In the genomic region with DNA sequence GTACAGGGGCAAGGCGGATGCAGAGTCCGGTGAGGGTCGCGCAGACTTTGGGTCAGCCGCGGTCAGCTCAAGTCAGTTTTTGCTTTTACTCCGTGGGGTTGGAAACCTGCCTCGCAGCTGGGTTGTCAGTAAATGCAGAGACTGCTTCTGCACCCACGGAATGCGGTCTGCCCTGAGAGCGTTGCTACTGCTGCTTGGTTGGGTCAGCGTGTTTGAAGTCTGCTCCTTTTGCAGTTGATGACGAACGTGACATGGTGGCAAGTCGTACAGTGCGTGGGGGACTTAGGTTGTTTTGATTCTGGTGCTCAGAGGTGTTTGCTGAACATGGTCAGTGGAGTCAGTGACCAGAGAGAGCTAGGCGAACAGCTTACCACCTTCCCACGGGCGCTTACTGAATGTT, we compare ENCODE assay signal across 8 mouse cellular contexts. TPM values are rescaled to one million over a fixed set of nuclear protein-coding genes. Genes with fewer than 3 reads are reported as not detected.
DNase-seq lines count a peak whose midpoint lies in the region; ATAC-seq and TF ChIP-seq lines count a peak whose summit lies in the region.

No protein-coding gene starts in this region.

- H3K4me3 ChIP-seq in heart, embryonic 12.5 days = peak overlapping the region; percentile 70
- peak overlapping the region; percentile 73 for H3K4me3 ChIP-seq in ES-Bruce4 (ENCODE audit: low read depth, low read length)
- H3K4me3 ChIP-seq in forebrain, embryonic 11.5 days (ENCODE audit: low read depth, low read length) = peak overlapping the region; percentile 84
- H3K4me3 ChIP-seq in liver, embryonic 15.5 days (replicated peaks) = peak overlapping the region; percentile 93

- H3K9ac ChIP-seq in heart, embryonic 12.5 days = peak overlapping the region; percentile 86
- H3K9ac ChIP-seq in ES-Bruce4 (ENCODE audit: low read depth, poor library complexity, severe bottlenecking) = peak overlapping the region; percentile 42
- H3K9ac ChIP-seq in forebrain, embryonic 11.5 days (ENCODE audit: low read length) = peak overlapping the region; percentile 81
- H3K9ac ChIP-seq in liver, embryonic 15.5 days = peak overlapping the region; percentile 88

- peak; percentile 3; the same call in 1 of the 2 replicates for ATAC-seq in heart, embryonic 12.5 days (ENCODE audit: insufficient number of reproducible peaks, low FRiP score)
- ATAC-seq in forebrain, embryonic 11.5 days (replicated peaks; ENCODE audit: low FRiP score) = peak; percentile 47; the same call in 1 of the 2 replicates
- ATAC-seq in liver, embryonic 15.5 days (ENCODE audit: insufficient read depth) = peak; percentile 24

- no peaks in the 10 kb centered on the region for H3K9me3 ChIP-seq in heart, embryonic 12.5 days (replicated peaks)
- no peaks in the 10 kb centered on the region for H3K9me3 ChIP-seq in ES-Bruce4 (replicated peaks; ENCODE audit: control insufficient read depth, insufficient read depth, low read length, poor library complexity, severe bottlenecking)
- H3K9me3 ChIP-seq in forebrain, embryonic 11.5 days (ENCODE audit: control insufficient read depth, low read length) = no peaks in the 10 kb centered on the region
- H3K9me3 ChIP-seq in liver, embryonic 15.5 days (replicated peaks) = no peaks in the 10 kb centered on the region

- TF ChIP-seq POLR2A in ES-Bruce4 (IDR thresholded peaks at IDR 0.05; ENCODE audit: insufficient read depth, low read length) = no peak

- DNase-seq in heart, adult 18-20 months = no peak
- no peak for DNase-seq in forebrain, embryonic 11.5 days (ENCODE audit: low spot score)
- DNase-seq in right cerebral cortex, postnatal 4 days = no peak
- no peak for DNase-seq in left cerebral cortex, postnatal 25 days (ENCODE audit: low spot score in 2 of 2)
- DNase-seq in cerebellum, adult 9-10 months = no peak

- H3K4me1 ChIP-seq in heart, embryonic 12.5 days (replicated peaks) = peaks cover 14% of the 10 kb centered on the region
- H3K4me1 ChIP-seq in ES-Bruce4 (ENCODE audit: control insufficient read depth, insufficient read depth, low read length) = no peaks in the 10 kb centered on the region
- no peaks in the 10 kb centered on the region; the same call in 1 of the 2 replicates for H3K4me1 ChIP-seq in forebrain, embryonic 11.5 days (replicated peaks; ENCODE audit: control insufficient read depth, insufficient read depth, low read length)
- H3K4me1 ChIP-seq in liver, embryonic 15.5 days (replicated peaks) = peaks cover 34% of the 10 kb centered on the region

- peak overlapping the region; percentile 72 for H3K27ac ChIP-seq in heart, embryonic 12.5 days (ENCODE audit: poor library complexity, severe bottlenecking)
- H3K27ac ChIP-seq in ES-Bruce4 (ENCODE audit: insufficient read depth, low read length) = no peak overlapping the region
- no peak overlapping the region; the same call in 1 of the 2 replicates for H3K27ac ChIP-seq in forebrain, embryonic 11.5 days (ENCODE audit: low read depth, low read length)
- H3K27ac ChIP-seq in liver, embryonic 15.5 days (replicated peaks) = peak overlapping the region; percentile 77

- no peaks in the 10 kb centered on the region for H3K27me3 ChIP-seq in heart, embryonic 12.5 days (replicated peaks)
- no peaks in the 10 kb centered on the region for H3K27me3 ChIP-seq in ES-Bruce4 (ENCODE audit: control insufficient read depth, insufficient read depth, low read length, poor library complexity, severe bottlenecking)
- H3K27me3 ChIP-seq in forebrain, embryonic 11.5 days (ENCODE audit: control insufficient read depth, insufficient read depth, low read length) = no peaks in the 10 kb centered on the region
- H3K27me3 ChIP-seq in liver, embryonic 15.5 days = no peaks in the 10 kb centered on the region

- H3K36me3 ChIP-seq in heart, embryonic 12.5 days = peaks cover 12% of the 10 kb centered on the region
- H3K36me3 ChIP-seq in ES-Bruce4 (ENCODE audit: control insufficient read depth, insufficient read depth, low read length, poor library complexity, severe bottlenecking) = no peaks in the 10 kb centered on the region
- no peaks in the 10 kb centered on the region for H3K36me3 ChIP-seq in forebrain, embryonic 11.5 days (ENCODE audit: control insufficient read depth, insufficient read depth, low read length)
- peaks cover 13% of the 10 kb centered on the region for H3K36me3 ChIP-seq in liver, embryonic 15.5 days (replicated peaks)

- peak overlapping the region; percentile 86 for H3K4me2 ChIP-seq in heart, embryonic 12.5 days
- H3K4me2 ChIP-seq in forebrain, embryonic 11.5 days (ENCODE audit: low read depth, low read length, severe bottlenecking) = peak overlapping the region; percentile 82
- H3K4me2 ChIP-seq in liver, embryonic 15.5 days = peak overlapping the region; percentile 76

- no peak for TF ChIP-seq CTCF in ES-Bruce4 (IDR thresholded peaks at IDR 0.05; ENCODE audit: low read depth, low read length)

- intact Hi-C loops in left cerebral cortex, postnatal 25 days (cut with DNase I) = no loop called here

- TF ChIP-seq EP300 in ES-Bruce4 (IDR thresholded peaks at IDR 0.05; ENCODE audit: insufficient read depth, low read depth, low read length) = no peak

- WGBS in heart, embryonic 12.5 days = 2% methylated on average over 19 of the region's 19 CpGs
- 6% methylated on average over 19 of the region's 19 CpGs for WGBS in forebrain, embryonic 11.5 days
- WGBS in liver, embryonic 15.5 days (ENCODE audit: insufficient replicate concordance) = 3% methylated on average over 19 of the region's 19 CpGs

RNA-seq across cellular contexts. Expression of gene Golga3, which starts 0.5 kb away (rescaled TPM):
- 22.9 and 25.7 TPM in 2 replicates for polyA plus RNA-seq in heart, embryonic 12.5 days (2016; fragmentation: Nextera tagmentation; extraction: Ambion mirVana)
- 10 to 100 TPM; 48.3 to 51.2 TPM for total RNA-seq in heart, adult 18-20 months (2021)
- polyA plus RNA-seq in ES-Bruce4 (2011; ENCODE audit: insufficient read depth, insufficient read length, low read depth, missing spikeins) = 22.7 and 27.7 TPM in 2 replicates
- 20.0 and 20.7 TPM in 2 replicates for polyA plus RNA-seq in forebrain, embryonic 11.5 days (2014; fragmentation: Nextera tagmentation; extraction: Ambion mirVana)
- polyA plus RNA-seq in liver, embryonic 15.5 days (2015; fragmentation: Nextera tagmentation; extraction: Ambion mirVana) = 6.8 and 7.0 TPM in 2 replicates
- 10 to 100 TPM; 42.3 to 44.4 TPM for total RNA-seq in left cerebral cortex, postnatal 25 days (2021)

RNA-seq across cellular contexts. Expression of gene Chfr, which starts 41.4 kb away (rescaled TPM):
- 33.0 and 34.9 TPM in 2 replicates for polyA plus RNA-seq in heart, embryonic 12.5 days (2016; fragmentation: Nextera tagmentation; extraction: Ambion mirVana)
- 10 to 100 TPM; 11.3 to 11.9 TPM for total RNA-seq in heart, adult 18-20 months (2021)
- 62.5 and 63.6 TPM in 2 replicates for polyA plus RNA-seq in ES-Bruce4 (2011; ENCODE audit: insufficient read depth, insufficient read length, low read depth, missing spikeins)
- polyA plus RNA-seq in forebrain, embryonic 11.5 days (2014; fragmentation: Nextera tagmentation; extraction: Ambion mirVana) = 64.1 and 69.2 TPM in 2 replicates
- polyA plus RNA-seq in liver, embryonic 15.5 days (2015; fragmentation: Nextera tagmentation; extraction: Ambion mirVana) = 17.9 and 19.5 TPM in 2 replicates
- 10 to 100 TPM; 51.3 to 54.7 TPM for total RNA-seq in left cerebral cortex, postnatal 25 days (2021)

RNA-seq across cellular contexts. Expression of gene Ankle2, which starts 53.8 kb away (rescaled TPM):
- 24.6 and 27.4 TPM in 2 replicates for polyA plus RNA-seq in heart, embryonic 12.5 days (2016; fragmentation: Nextera tagmentation; extraction: Ambion mirVana)
- total RNA-seq in heart, adult 18-20 months (2021) = 10 to 100 TPM; 26.2 to 28.4 TPM
- 52.3 and 58.4 TPM in 2 replicates for polyA plus RNA-seq in ES-Bruce4 (2011; ENCODE audit: insufficient read depth, insufficient read length, low read depth, missing spikeins)
- 39.0 and 48.6 TPM in 2 replicates for polyA plus RNA-seq in forebrain, embryonic 11.5 days (2014; fragmentation: Nextera tagmentation; extraction: Ambion mirVana)
- 13.1 and 14.3 TPM in 2 replicates for polyA plus RNA-seq in liver, embryonic 15.5 days (2015; fragmentation: Nextera tagmentation; extraction: Ambion mirVana)
- 10 to 100 TPM; 37.5 to 46.0 TPM for total RNA-seq in left cerebral cortex, postnatal 25 days (2021)

Comparison
In these comparisons a context has a peak if more than half of its experiments do, and no peak if none do; other contexts are left out.
1. H3K27ac ChIP-seq: peak in heart, embryonic 12.5 days (single experiment) and liver, embryonic 15.5 days (single experiment); none in ES-Bruce4 (single experiment) and forebrain, embryonic 11.5 days (single experiment).
2. Peak in every context shown above with its lines, with median percentiles within 50 percentile points of each other: ATAC-seq, H3K4me2 ChIP-seq, H3K4me3 ChIP-seq and H3K9ac ChIP-seq.